Mouse (Mus musculus) cerebellum, adult 2 months (tissue): Measurements from ENCODE around the gene Fry. TPM values are rescaled to one million over a fixed set of nuclear protein-coding genes. Genes with fewer than 3 reads are reported as not detected.

Experiments used
- DNase-seq, 2 experiments: peaks; one replicate each; pipeline ENCODE4 v3.0.0; 2021
- H3K27ac ChIP-seq: fragments of 200-500 bp; 2 replicates; pipeline ENCODE4 v1.5.1; 2012; ENCODE audit warnings: low read length, control low read depth, inconsistent platforms; ENCODE audit not compliant: insufficient read depth
- H3K27me3 ChIP-seq: fragments of 200-500 bp; 2 replicates; pipeline ENCODE4 v1.6.1; 2012; ENCODE audit warnings: inconsistent platforms, mild to moderate bottlenecking, low read length, moderate library complexity; ENCODE audit not compliant: control insufficient read depth, insufficient read depth
- H3K4me1 ChIP-seq: fragments of 200-500 bp; 2 replicates; pipeline ENCODE4 v1.6.1; 2011; ENCODE audit warnings: low read length; ENCODE audit not compliant: control insufficient read depth, insufficient read depth
- H3K4me3 ChIP-seq: fragments of 200-500 bp; replicated peaks from 2 replicates; pipeline ENCODE3; 2011; ENCODE audit warnings: mild to moderate bottlenecking, low read depth, low read length, control low read depth; ENCODE audit not compliant: insufficient read depth
- CTCF ChIP-seq: fragments of 200-500 bp; IDR thresholded peaks from 2 replicates; pipeline ENCODE4 v1.5.1; 2011; ENCODE audit warnings: low read depth, mild to moderate bottlenecking, control low read depth, low read length, moderate library complexity, borderline replicate concordance; ENCODE audit not compliant: insufficient read depth
- POLR2A ChIP-seq: fragments of 200-500 bp; IDR thresholded peaks from 2 replicates; pipeline ENCODE4 v1.6.1; 2011; ENCODE audit warnings: low read length, control low read depth, borderline replicate concordance; ENCODE audit not compliant: insufficient read depth
- WGBS: fragments of 180-500 bp; shearing (Covaris S2); methylation state at CpG from one replicate; pipeline ENCODE4 v1.1.7; 2018; 5-methylcytosine and 5-hydroxymethylcytosine counted together
- polyA plus RNA-seq: library from polyadenylated mRNA; depleted of rRNA; stranded (reverse); fragments of >200 nt; gene quantifications from 2 replicates; pipeline ENCODE4 v1.2.3, GENCODE M21; 2012

Fry gene
- polyA plus RNA-seq, 1 experiment: 92.2 TPM

- H3K4me1 ChIP-seq: no peaks in the 10 kb centered on the region
- no peaks in the 10 kb centered on the region for H3K27me3 ChIP-seq
- DNase-seq: no peak
- H3K4me3 ChIP-seq: no peak overlapping the region
- no peak overlapping the region for H3K27ac ChIP-seq
- 0 out of 2 replicates have a peak, but pooled peaks have one; percentile 1 for TF ChIP-seq CTCF
- no peak for TF ChIP-seq POLR2A
- 92% methylated on average over 4 of the region's 4 CpGs for WGBS
These were observed 72.3 kb downstream of the Fry start for GRCm38 (mm10) chr5:150190454-150191358.

GRCm38 (mm10) chr5:150195514-150196210, 77.2 kb downstream of the Fry start:
- H3K27ac ChIP-seq: no peak overlapping the region
- peak overlapping the region; percentile 72 for H3K4me3 ChIP-seq
- TF ChIP-seq CTCF (no peak), POLR2A (no peak)
- WGBS: 2% methylated on average over 22 of the region's 22 CpGs
- no peaks in the 10 kb centered on the region for H3K27me3 ChIP-seq
- no peaks in the 10 kb centered on the region for H3K4me1 ChIP-seq
- peak; percentile 73 to 80 for DNase-seq

- Histone ChIP-seq H3K4me3 (peak overlapping the region; percentile 72), H3K27ac (no peak overlapping the region), H3K27me3 (no peaks in the 10 kb centered on the region), H3K4me1 (no peaks in the 10 kb centered on the region)
- no peak for TF ChIP-seq POLR2A
- no peak for TF ChIP-seq CTCF
- 14% methylated on average over 6 of the region's 6 CpGs for WGBS
- peak in 1 of 2 experiments; percentile 10 for DNase-seq
These were observed 77.8 kb downstream of the Fry start for GRCm38 (mm10) chr5:150196211-150196585.

- H3K27me3 ChIP-seq: no peaks in the 10 kb centered on the region
- DNase-seq: no peak
- H3K4me1 ChIP-seq: no peaks in the 10 kb centered on the region
- no peak for TF ChIP-seq POLR2A
- no peak for TF ChIP-seq CTCF
- 61% methylated on average over 6 of the region's 6 CpGs for WGBS
- no peak overlapping the region for H3K4me3 ChIP-seq
- no peak overlapping the region for H3K27ac ChIP-seq
These were observed 78.5 kb downstream of the Fry start for GRCm38 (mm10) chr5:150196881-150197311.

DNA sequence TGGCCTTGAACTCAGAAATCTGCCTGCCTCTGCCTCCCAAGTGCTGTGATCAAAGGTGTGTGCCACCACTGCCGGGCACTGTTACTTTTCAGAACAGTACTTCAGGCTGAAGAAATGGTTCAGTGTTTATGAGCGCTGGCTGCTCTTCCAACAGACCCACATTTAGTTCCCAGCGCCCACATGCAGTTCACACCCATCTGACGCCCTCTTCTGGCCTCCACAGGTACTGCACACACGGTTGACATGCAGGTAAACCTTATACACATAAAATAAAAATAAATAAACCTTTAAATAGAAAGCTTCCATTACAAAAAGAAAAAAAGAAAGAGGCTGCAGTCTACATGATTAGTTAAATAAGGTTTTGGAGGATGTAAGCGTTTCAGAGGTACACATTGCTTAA, 88.3 kb downstream of the Fry start:
- TF ChIP-seq POLR2A (no peak), CTCF (no peak)
- H3K27ac ChIP-seq: no peak overlapping the region
- no peak for DNase-seq

GRCm38 (mm10) chr5:150207596-150207995, 89.2 kb downstream of the Fry start:
- H3K4me3 ChIP-seq: no peak overlapping the region
- 74% methylated on average over 18 of the region's 18 CpGs for WGBS
- no peak overlapping the region for H3K27ac ChIP-seq
- TF ChIP-seq POLR2A (no peak), CTCF (no peak)
- DNase-seq: no peak
- H3K27me3 ChIP-seq: no peaks in the 10 kb centered on the region
- H3K4me1 ChIP-seq: no peaks in the 10 kb centered on the region

More for the DNA sequence above, 88.3 kb downstream of the Fry start:
- 89% methylated on average over 6 of the region's 6 CpGs for WGBS
- H3K4me1 ChIP-seq: no peaks in the 10 kb centered on the region
- no peak overlapping the region for H3K4me3 ChIP-seq
- no peaks in the 10 kb centered on the region for H3K27me3 ChIP-seq

DNA sequence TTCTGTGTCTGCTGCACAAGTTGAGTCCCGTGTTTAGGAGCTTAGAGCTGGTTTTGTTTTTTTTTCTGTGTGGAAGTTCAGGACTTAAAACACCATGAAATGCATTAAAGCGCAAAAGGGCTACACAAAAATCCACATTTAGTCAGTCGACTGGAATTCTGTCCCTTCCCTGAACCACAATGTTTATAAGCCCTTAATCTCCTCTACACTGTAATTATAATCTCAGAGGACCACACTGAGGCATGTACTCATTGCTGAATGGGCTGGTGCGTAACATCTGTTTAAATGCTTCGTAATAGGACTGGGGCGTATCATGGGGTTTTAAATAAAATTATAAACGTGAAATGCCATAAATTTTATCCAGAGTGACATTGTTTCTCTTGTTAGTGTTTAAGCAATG, 89.6 kb downstream of the Fry start:
- WGBS: 71% methylated on average over 7 of the region's 7 CpGs
- TF ChIP-seq CTCF: no peak
- no peak for TF ChIP-seq POLR2A
- Histone ChIP-seq H3K27me3 (no peaks in the 10 kb centered on the region), H3K27ac (no peak overlapping the region), H3K4me1 (no peaks in the 10 kb centered on the region), H3K4me3 (no peak overlapping the region)
- no peak for DNase-seq
